Mouse (Mus musculus) mature B cell (primary cell): ENCODE data around the gene Snph.

Source experiments
- in situ Hi-C: fragments of 300-500 bp; cut with MboI; formaldehyde crosslinking; loops from 2 replicates; pipeline ENCODE4 v1.14.3; 2019

Snph gene

GRCm38 (mm10) chr2:151542323-151543062 lies 89.9 kb downstream of the Snph start, which contains the start of gene Fkbp1a:
Fkbp1a (plus strand) TSS chr2:151542483.
- in situ Hi-C loops: no loop called here
